Mouse (Mus musculus) forebrain, embryonic 10.5 days (tissue): ENCODE measurements around the gene Tmed6. TPM values are rescaled to one million over a fixed set of nuclear protein-coding genes. Genes with fewer than 3 reads are reported as not detected.
"Not testable (repeated sequence)": the region's sequence is repeated elsewhere in the genome, so short reads cannot be mapped to it uniquely, and the experiment has no call there.

Experiments
- DNase-seq: peaks from one replicate; pipeline ENCODE4 v3.0.0-alpha.2; 2017; ENCODE audit warnings: low spot score; ENCODE audit errors: extremely low spot score
- H3K27ac ChIP-seq: fragments of 300-500 bp; sonication (generic); 2 replicates; pipeline ENCODE4 v1.5.1; 2016; ENCODE audit warnings: mild to moderate bottlenecking
- H3K27me3 ChIP-seq: fragments of 300-500 bp; sonication (generic); 2 replicates; pipeline ENCODE4 v1.6.1; 2016; ENCODE audit warnings: mild to moderate bottlenecking; ENCODE audit not compliant: poor library complexity, severe bottlenecking
- H3K36me3 ChIP-seq: fragments of 300-500 bp; sonication (generic); replicated peaks from 2 replicates; pipeline ENCODE4 v1.6.1; 2016; ENCODE audit warnings: mild to moderate bottlenecking, moderate library complexity
- H3K4me1 ChIP-seq: fragments of 300-500 bp; sonication (generic); 2 replicates; pipeline ENCODE4 v1.6.1; 2016
- H3K4me3 ChIP-seq: fragments of 300-500 bp; sonication (generic); 2 replicates; pipeline ENCODE4 v1.5.1; 2016; ENCODE audit warnings: mild to moderate bottlenecking, moderate library complexity
- H3K9me3 ChIP-seq: fragments of 300-500 bp; sonication (generic); 2 replicates; pipeline ENCODE4 v1.6.1; 2016; ENCODE audit warnings: mild to moderate bottlenecking, moderate library complexity
- WGBS: fragments of 180-500 bp; shearing (Covaris S2); methylation state at CpG from one replicate; pipeline ENCODE4 v1.1.7; 2016; 5-methylcytosine and 5-hydroxymethylcytosine counted together
- polyA plus RNA-seq: library from polyadenylated mRNA; unstranded; fragments of >200 nt; fragmentation: Nextera tagmentation; extraction: Ambion mirVana; gene quantifications from 2 replicates; pipeline ENCODE4 v1.2.1, GENCODE M21; 2016

The Tmed6 gene
- not detected in 2 replicates for polyA plus RNA-seq

DNA sequence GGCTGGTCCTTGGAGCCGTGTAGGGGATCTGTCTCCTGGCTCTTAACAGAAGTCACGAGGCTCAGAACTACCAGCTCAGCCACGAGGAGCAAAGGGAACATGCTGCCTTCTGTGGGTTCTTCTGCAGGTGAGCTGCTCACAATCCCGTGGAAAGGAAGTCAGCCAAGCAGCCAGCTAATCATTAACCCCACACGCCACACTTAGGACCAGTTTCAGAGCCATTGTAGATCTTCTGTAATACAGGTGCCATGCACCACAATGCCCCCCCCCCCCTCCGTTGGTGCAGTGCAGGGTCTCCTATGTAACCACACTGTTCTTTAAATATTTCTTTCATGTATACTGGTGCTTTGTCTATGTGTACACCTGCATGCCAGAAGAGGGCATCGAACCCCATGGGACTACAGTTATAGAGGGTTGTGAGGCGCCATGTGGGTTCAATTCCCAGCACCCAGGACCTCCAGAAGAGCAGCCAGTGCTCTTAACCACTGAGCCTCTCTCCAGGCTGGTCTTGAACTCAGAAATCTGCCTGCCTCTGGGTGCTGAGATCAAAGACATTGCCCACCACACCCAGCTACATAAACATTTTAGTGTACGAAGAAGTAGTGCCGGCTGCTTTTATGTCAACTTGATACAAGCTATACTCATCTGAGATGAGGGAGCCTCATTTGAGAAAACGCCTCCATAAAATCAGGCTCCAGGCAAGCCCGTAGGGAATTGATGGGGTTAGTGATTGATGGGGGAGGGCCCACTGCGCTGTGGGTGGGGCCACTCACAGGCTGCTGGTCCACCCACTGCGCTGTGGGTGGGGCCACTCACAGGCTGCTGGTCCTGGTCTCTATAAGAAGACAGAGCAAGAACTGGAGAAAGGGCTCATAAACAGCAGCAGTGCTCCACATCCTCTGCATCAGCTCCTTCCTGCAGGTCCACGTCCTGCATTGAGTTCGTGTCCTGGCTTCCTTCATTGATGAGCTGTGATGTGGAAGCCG lies at the start of gene Tmed6:
Gene Tmed6, minus strand, starts transcription at position 134 of the 986 bp plus-strand sequence.
- no peak for DNase-seq
- 67% methylated on average over 17 of the region's 17 CpGs for WGBS

DNA sequence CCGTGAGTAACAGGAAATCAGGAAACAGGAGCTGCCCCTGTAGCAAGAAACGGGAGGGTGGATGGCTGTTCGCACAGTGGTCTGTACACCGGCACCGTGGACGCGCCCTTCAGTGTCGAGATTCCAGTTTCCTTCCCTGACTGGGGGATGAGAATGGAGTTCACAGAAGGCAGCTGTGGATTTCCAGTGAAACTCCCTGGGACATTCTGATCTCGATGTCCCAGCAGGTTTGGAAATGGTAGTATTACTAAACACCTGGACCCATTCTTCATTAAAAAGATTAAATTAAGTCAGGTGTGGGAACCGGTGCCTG lies 49.5 kb upstream of the Tmed6 start:
- H3K4me1 ChIP-seq = peaks cover 34% of the 10 kb centered on the region
- H3K27ac ChIP-seq = no peak overlapping the region; the same call in 1 of the 2 replicates
- H3K9me3 ChIP-seq = no peaks in the 10 kb centered on the region
- no peak for DNase-seq
- no peak overlapping the region for H3K4me3 ChIP-seq
- no peaks in the 10 kb centered on the region for H3K27me3 ChIP-seq
- WGBS = 85% methylated on average over 10 of the region's 10 CpGs
- H3K36me3 ChIP-seq = no peaks in the 10 kb centered on the region

More for the DNA sequence above, at the start of gene Tmed6:
- H3K4me1 ChIP-seq = no peaks in the 10 kb centered on the region
- no peak within 1 kb of the TSS for H3K27ac ChIP-seq
- H3K27me3 ChIP-seq = no peaks in the 10 kb centered on the region
- H3K4me3 ChIP-seq = no peak within 1 kb of the TSS
- H3K9me3 ChIP-seq = no peaks in the 10 kb centered on the region
- peaks cover 25% of the 10 kb centered on the region for H3K36me3 ChIP-seq

DNA sequence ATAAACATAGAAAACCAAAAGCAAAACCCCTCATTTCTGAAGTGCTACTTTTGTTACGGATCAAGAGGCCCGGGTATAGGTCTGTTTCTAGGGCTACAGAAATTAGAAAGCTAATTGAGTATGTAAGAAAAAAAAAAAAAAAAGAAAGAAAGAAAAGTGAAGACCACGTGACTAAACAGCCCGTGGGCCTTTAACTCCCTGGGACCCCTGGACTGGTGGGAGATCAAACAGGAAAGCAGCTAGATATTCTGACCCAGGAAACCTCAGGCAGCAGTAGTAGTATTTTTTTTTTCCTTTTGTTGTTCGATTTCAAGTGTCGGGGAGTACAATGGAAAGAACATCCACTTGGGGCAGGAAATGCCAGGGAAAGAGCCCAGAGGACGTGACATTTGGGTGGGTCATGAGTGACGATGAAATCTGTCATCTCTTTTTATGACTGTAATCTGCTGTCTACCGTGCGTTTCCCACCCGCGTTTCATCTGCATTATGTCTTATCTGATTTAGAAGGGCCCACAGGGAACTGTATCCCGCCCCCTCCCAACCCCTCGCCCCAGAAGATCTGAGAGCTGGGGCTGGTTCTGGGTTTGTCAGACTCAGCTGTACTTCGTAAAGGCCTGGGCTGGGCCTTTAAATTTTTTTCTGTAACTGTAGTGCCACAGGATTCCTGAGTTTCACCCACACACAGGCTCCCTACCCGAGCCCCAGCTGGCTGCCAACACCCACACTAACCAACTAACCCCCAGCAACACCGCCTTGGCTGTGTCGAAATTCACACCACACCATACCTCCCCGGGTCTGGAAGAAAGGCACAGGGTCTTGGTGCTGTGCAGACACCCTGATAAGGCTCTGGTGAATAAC lies 48.9 kb upstream of the Tmed6 start:
- Histone ChIP-seq H3K27ac (peak overlapping the region; percentile 49), H3K36me3 (no peaks in the 10 kb centered on the region), H3K27me3 (no peaks in the 10 kb centered on the region), H3K4me3 (no peak overlapping the region), H3K4me1 (peaks cover 35% of the 10 kb centered on the region), H3K9me3 (no peaks in the 10 kb centered on the region)
- 80% methylated on average over 19 of the region's 19 CpGs for WGBS
- DNase-seq = no peak

DNA sequence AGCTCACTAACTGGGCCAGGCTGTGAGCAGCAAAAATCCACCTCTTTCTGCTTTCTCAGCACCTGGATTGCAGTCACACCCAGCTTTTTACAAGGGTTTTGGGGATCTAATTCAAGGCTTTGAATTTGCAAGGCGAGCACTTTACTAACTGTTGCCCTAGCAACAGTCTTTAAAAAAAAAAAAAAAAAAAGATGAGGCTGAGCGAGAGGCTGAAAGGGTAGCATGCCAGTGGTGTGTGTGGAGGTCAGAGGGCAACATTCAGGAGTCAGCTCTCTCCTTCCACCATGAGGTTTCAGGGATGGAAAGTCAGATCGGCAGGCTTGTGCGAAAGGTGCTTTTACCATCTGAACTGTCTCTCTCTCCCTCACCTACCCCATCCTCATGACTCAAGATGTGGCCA lies 47.8 kb upstream of the Tmed6 start:
- H3K4me1 ChIP-seq = peaks cover 35% of the 10 kb centered on the region
- H3K4me3 ChIP-seq = no peak overlapping the region
- H3K27ac ChIP-seq = no peak overlapping the region
- WGBS = 52% methylated on average over 4 of the region's 4 CpGs
- no peaks in the 10 kb centered on the region for H3K36me3 ChIP-seq
- no peak for DNase-seq
- H3K27me3 ChIP-seq = no peaks in the 10 kb centered on the region
- H3K9me3 ChIP-seq = no peaks in the 10 kb centered on the region

DNA sequence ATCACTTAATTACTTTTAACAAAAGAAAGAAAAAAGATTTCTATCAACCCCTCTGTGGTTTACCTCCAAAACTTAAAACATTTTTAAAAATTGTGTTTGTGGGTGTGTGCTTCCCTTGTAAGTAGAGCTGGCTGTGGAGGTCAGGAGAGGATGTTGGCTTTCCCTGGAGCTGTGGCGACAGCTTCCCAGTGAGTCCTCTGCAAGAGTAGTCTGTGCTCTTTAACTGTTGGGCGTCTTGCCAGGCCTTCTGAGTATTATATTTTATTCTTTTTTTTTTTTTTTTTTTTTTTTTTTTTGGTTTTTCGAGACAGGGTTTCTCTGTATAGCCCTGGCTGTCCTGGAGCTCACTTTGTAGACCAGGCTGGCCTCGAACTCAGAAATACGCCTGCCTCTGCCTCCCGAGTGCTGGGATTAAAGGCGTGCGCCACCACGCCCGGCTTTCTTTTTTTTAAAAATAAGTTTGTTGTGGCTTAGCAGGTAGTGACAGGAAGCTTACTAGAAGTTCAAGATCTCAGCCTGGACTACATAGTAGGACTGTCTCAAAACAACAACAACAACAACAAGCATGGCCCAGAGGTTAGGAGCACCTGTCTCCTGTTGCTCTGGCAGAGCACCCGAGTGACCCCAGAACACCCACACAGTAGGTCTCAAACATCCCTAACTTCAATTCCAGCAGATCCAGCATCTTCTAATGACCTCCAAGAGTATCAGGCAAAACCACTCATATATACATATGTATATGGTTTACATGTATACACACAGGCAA lies 46.1 kb upstream of the Tmed6 start:
- Histone ChIP-seq H3K27ac (no peak overlapping the region), H3K27me3 (no peaks in the 10 kb centered on the region), H3K4me1 (peaks cover 30% of the 10 kb centered on the region), H3K4me3 (no peak overlapping the region), H3K36me3 (no peaks in the 10 kb centered on the region), H3K9me3 (no peaks in the 10 kb centered on the region)
- WGBS = 95% methylated on average over 10 of the region's 11 CpGs
- DNase-seq = no peak

DNA sequence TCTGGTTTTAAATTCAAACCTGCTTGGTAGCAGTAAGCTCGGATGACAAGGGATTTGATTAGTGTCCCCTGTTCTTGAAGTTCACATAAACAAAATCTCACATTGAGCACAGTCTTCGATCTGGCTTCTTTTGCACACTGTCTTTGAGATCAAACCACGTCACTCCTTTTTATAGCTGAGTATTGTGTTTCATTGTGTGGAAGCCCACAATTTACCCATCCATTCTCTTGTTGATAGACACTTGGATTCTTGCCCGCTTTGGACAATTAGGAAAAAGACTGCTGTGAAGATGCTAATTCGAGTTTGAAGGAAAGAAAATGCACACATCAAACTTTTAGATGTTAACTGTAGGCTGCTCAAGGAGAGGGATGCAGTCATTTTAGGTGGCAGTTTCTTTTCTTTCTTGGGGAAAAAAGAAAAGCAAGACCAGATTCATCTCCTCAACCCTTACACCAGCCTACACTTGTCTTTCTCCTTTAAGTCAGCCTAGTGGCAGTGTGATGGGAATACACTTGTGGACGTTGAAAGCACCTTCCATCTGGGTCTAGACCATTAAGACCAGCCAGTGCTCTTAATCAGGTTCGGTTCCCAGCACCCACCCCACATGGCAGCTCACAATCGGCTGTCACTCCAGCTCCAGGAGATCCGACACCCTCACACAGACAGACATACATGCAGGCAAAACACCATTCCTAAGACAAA lies 45.3 kb upstream of the Tmed6 start:
- Histone ChIP-seq H3K4me3 (no peak overlapping the region), H3K27me3 (no peaks in the 10 kb centered on the region), H3K27ac (no peak overlapping the region), H3K36me3 (no peaks in the 10 kb centered on the region), H3K4me1 (peaks cover 28% of the 10 kb centered on the region), H3K9me3 (no peaks in the 10 kb centered on the region)
- WGBS = 86% methylated on average over 9 of the region's 9 CpGs
- no peak for DNase-seq

DNA sequence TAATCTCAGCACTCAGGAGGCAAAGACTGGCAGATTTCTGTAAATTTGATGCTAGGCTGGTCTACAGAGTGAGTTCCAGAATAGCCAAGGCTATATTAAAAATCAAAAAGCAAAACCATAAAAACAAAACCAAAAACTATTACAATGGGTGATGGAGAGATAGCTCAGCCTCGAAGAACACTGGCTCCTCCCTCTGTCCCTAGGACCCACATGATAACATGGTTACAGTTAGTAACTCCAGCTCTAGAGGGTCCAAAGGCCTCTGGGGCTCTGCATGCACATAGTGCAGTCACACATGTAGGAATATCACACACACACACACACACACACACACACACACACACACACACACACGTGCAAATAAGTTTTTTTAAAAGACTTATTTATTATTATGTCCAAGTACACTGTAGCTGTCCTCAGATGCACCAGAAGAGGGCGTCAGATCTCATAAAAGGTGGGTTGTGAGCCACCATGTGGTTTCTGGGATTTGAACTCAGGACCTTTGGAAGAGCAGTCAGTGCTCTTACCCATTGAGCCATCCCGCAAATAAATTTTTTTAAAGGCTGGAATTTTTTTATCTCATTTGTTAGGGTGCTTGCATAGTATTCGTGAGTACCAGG lies 44.5 kb upstream of the Tmed6 start:
- 83% methylated on average over 5 of the region's 5 CpGs for WGBS
- no peak for DNase-seq
- no peaks in the 10 kb centered on the region for H3K36me3 ChIP-seq
- H3K4me1 ChIP-seq = peaks cover 28% of the 10 kb centered on the region
- H3K27me3 ChIP-seq = no peaks in the 10 kb centered on the region
- no peak overlapping the region for H3K4me3 ChIP-seq
- H3K9me3 ChIP-seq = no peaks in the 10 kb centered on the region
- H3K27ac ChIP-seq = no peak overlapping the region

DNA sequence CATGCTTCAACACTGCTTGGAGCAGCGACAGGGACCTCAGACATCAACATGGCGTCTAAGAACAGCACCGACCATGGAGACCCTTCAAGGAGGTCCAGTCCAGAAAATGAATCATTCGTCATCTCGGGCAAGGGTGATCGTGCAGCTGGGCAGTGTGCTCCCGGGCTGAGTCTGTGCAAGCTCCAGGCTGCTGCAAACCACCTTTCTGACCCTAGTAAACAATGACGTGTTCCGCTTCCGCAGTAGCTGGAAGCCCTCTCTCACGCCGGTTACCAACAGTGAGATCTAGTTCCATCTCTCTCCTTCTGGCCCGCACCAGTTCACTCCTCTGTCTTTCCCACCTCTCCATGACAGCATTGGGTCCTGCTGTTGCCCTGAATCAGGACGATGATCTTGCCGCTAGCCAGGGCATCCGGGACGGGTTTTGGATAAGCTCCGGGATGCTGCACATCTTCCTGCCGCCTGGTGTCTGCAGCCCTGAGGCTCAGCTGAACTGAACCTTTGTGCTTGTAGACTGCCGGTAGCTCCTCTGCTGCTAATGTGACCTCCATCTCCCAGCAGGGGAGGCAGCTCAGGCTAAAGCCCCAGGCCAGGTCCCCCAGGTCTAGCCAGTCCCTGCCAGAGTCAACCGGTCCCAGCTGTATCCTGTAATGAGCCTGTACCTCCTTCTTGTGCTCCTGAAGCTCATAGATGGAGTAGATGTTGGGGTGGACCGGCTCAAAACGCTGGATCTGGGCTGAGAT lies 43.7 kb upstream of the Tmed6 start:
- Histone ChIP-seq H3K9me3 (no peaks in the 10 kb centered on the region), H3K4me3 (no peak overlapping the region), H3K36me3 (no peaks in the 10 kb centered on the region), H3K27ac (0 out of 2 replicates have a peak overlapping the region, but pooled peaks have one; percentile 5), H3K27me3 (no peaks in the 10 kb centered on the region), H3K4me1 (peaks cover 21% of the 10 kb centered on the region)
- DNase-seq = no peak
- WGBS = 68% methylated on average over 23 of the region's 23 CpGs

DNA sequence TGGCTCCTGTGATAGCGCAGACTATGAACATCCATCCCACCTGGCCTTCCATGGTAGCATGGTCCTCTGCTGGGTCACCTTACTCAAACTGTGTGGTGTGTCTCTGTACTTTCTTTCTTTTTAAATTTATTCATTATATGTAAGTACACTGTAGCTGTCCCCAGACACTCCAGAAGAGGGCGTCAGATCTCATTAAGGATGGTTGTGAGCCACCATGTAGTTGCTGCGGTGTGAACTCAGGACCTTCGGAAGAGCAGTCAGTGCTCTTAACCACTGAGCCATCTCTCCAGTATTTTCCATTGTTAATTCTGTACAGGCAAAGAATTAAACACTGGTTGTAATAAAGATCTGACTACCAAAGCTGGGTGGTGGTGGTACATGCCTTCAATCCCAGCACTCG lies 42.6 kb upstream of the Tmed6 start:
- H3K9me3 ChIP-seq, H3K4me3 ChIP-seq, H3K27me3 ChIP-seq, H3K36me3 ChIP-seq, H3K27ac ChIP-seq, DNase-seq: not testable (repeated sequence)
- 92% methylated on average over 5 of the region's 5 CpGs for WGBS
- H3K4me1 ChIP-seq = peaks cover 11% of the 10 kb centered on the region

DNA sequence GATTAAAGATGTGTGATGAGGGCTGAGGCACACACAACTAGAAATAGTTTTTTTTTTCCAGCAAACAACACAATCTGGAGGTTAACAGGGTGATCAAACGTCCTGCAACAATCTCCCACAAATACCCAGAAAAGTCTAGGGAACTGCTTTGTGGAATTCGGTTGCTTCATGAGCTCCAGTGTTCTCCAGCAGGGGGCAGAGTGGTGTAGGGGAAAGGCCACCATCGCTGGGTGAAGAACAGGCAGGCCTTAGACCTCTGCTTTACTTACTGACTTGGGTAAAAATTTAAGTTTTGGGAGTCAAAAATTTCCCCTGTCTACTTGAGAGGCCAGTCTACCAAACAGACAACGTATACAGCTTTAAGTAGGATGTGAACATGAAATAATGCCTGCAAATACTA lies 39.1 kb upstream of the Tmed6 start:
- Histone ChIP-seq H3K36me3 (no peaks in the 10 kb centered on the region), H3K4me3 (no peak overlapping the region), H3K9me3 (no peaks in the 10 kb centered on the region), H3K27ac (no peak overlapping the region), H3K27me3 (no peaks in the 10 kb centered on the region), H3K4me1 (0 out of 2 replicates have a peak, but pooled peaks cover 9% of the 10 kb centered on the region)
- 9% methylated on average over 4 of the region's 4 CpGs for WGBS
- DNase-seq = peak; percentile 76

DNA sequence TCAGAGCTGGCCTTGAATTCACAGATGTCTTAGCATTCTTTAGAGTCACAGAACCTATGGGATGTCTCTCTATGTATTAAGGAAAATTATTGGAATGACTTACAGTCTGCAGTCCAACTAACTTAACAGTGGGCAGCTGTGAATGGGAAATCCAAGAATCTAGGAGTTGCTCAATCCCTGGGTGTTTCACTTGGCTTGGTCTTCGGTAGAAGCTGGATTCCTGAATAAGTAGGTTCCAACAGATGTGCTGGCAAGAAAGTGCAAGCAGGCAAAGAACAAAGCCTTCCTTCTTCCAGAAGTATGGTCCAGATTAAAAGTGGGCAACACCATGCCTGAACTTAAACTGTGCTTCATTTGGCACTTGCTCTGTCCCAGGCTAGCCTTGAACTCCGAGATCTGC lies 35.2 kb upstream of the Tmed6 start:
- 86% methylated on average over 2 of the region's 2 CpGs for WGBS
- Histone ChIP-seq H3K4me3 (no peak overlapping the region), H3K27ac (no peak overlapping the region), H3K4me1 (no peaks in the 10 kb centered on the region), H3K36me3 (no peaks in the 10 kb centered on the region), H3K9me3 (no peaks in the 10 kb centered on the region), H3K27me3 (no peaks in the 10 kb centered on the region)
- no peak for DNase-seq
